Mouse (Mus musculus): ENCODE measurements around the gene Kcnh2.

DNA sequence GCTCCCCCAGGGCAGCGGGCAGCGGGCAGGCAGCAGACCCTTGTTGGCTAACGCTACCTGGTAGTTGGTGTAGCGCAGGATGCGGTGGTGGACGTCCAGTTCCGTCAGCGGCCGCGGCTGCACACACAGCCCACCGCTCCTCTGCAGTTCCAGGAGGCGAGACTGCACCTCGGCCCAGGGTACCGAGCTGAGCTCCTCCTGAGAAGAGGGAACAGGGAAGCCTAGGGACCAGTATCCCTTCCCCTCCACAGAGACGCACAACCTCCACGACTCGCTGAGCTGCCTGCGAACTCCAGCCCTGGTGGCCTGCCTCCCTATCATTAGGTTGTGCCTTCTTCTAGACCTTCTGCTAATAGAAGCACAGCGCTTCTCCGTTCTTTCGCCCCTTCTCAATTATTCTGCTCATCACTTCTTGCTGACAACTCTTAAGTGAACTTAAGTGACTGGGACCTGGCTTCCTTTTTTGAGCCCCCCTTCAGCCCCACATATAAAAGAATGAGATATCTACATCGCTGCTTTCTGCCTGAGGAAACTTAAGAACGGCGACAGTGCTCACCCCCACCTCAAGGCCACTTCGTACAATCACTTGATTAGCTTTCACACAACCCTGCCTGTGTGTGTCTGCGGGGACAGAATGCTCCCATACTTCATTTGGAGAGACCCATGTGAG is 37.0 kb upstream of the Kcnh2 start:
- TF ChIP-seq CTCF (IDR thresholded peaks at IDR 0.05) (no peak), POLR2A (IDR thresholded peaks at IDR 0.05; ENCODE audit: insufficient read depth, low read depth, low read length) (no peak), EP300 (IDR thresholded peaks at IDR 0.05; ENCODE audit: insufficient read depth, low read depth, low read length) (no peak)
